ENCODE assay signal across 8 mouse cellular contexts in the genomic region with DNA sequence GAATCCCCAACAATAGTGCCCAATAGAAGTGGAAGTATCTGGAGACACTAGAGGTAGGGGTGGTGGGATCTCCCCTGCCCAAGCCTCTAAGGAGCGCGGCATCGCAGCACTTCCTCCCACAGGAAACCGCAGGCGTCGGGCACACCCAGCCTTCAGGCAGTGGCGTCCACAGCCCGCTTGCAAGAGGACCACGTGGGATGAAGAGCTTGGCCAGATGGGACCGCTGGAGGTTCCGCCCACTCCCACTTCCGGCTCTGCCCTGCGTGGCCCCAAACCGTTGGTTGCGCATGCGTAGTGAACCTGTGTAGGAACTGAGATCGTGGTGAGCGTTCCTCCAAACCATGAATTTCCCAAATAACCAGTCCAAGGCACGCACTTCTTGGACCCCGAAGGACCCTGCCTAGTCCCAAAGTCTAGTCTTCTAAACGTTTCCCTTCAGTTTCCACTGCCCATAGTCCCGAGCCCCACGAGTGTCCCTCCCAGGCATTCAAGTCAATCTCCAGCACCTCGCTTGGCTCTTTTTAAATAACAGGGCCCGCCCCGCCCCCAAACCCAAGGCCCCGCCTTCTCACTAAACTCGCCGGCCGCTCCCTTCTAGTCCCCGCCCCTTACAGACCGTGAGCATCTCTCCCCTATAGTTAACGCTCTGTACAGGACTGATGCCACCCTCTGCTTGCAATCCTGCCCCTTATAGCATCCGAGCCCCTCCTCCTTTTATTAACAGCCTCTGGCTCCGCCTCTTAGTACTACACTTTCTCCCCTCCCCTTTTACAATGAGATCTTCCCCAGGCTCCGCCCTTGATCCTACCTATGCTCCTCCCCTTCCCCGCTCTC. TPM values are rescaled to one million over a fixed set of nuclear protein-coding genes. Genes with fewer than 3 reads are reported as not detected.
DNase-seq lines count a peak whose midpoint lies in the region; ATAC-seq and TF ChIP-seq lines count a peak whose summit lies in the region.

No protein-coding gene starts in this region.

- WGBS in bone marrow, adult 2 months: under 1% methylated on average over 37 of the region's 37 CpGs
- WGBS in embryonic facial prominence, embryonic 15.5 days: under 1% methylated on average over 37 of the region's 37 CpGs
- WGBS in limb, embryonic 14.5 days: under 1% methylated on average over 37 of the region's 37 CpGs
- WGBS in midbrain, postnatal 0 days: under 1% methylated on average over 37 of the region's 37 CpGs

- ATAC-seq in embryonic facial prominence, embryonic 15.5 days (ENCODE audit: insufficient number of reproducible peaks, low FRiP score, low TSS enrichment, low read depth): peak; percentile 89
- ATAC-seq in limb, embryonic 14.5 days (ENCODE audit: low FRiP score, low read depth): peak; percentile 86
- ATAC-seq in midbrain, postnatal 0 days (ENCODE audit: low FRiP score): peak; percentile 87

- 0 out of 2 replicates have a peak, but pooled peaks cover 2% of the 10 kb centered on the region for H3K36me3 ChIP-seq in embryonic facial prominence, embryonic 15.5 days
- peaks cover 6% of the 10 kb centered on the region; the same call in 1 of the 2 replicates for H3K36me3 ChIP-seq in limb, embryonic 14.5 days (ENCODE audit: control insufficient read depth, insufficient read depth, low read length)
- H3K36me3 ChIP-seq in midbrain, postnatal 0 days (ENCODE audit: insufficient read depth, low read length): no peaks in the 10 kb centered on the region

- no peaks in the 10 kb centered on the region for H3K9me3 ChIP-seq in embryonic facial prominence, embryonic 15.5 days (replicated peaks)
- H3K9me3 ChIP-seq in limb, embryonic 14.5 days (ENCODE audit: control insufficient read depth, low read length): no peaks in the 10 kb centered on the region
- H3K9me3 ChIP-seq in midbrain, postnatal 0 days (ENCODE audit: low read length): no peaks in the 10 kb centered on the region

- peak; percentile 54 for TF ChIP-seq POLR2A in bone marrow, adult 2 months (IDR thresholded peaks at IDR 0.05; ENCODE audit: borderline replicate concordance, control insufficient read depth, low read depth, low read length)
- 0 out of 2 replicates have a peak, but pooled peaks have one; percentile 32 for TF ChIP-seq POLR2A in limb, embryonic 14.5 days (IDR thresholded peaks at IDR 0.05; ENCODE audit: borderline replicate concordance, extremely low read depth, insufficient read depth, insufficient read length)

- peak overlapping the region; percentile 90 for H3K27ac ChIP-seq in bone marrow, adult 2 months (ENCODE audit: control insufficient read depth, insufficient read depth, low read depth, low read length, poor library complexity)
- peak overlapping the region; percentile 98 for H3K27ac ChIP-seq in embryonic facial prominence, embryonic 15.5 days (replicated peaks)
- H3K27ac ChIP-seq in limb, embryonic 14.5 days (replicated peaks; ENCODE audit: low read depth, low read length): peak overlapping the region; percentile 90
- H3K27ac ChIP-seq in midbrain, postnatal 0 days (ENCODE audit: low read depth, low read length): peak overlapping the region; percentile 75

- no peak overlapping the region for H3K9ac ChIP-seq in embryonic facial prominence, embryonic 15.5 days
- H3K9ac ChIP-seq in limb, embryonic 14.5 days (ENCODE audit: low read depth, low read length, severe bottlenecking): peak overlapping the region; percentile 34
- peak overlapping the region; percentile 59 for H3K9ac ChIP-seq in midbrain, postnatal 0 days (replicated peaks; ENCODE audit: low read length, poor library complexity, severe bottlenecking)

- H3K4me3 ChIP-seq in bone marrow, adult 2 months (replicated peaks; ENCODE audit: control insufficient read depth, low read depth, low read length): peak overlapping the region; percentile 73
- peak overlapping the region; percentile 50 for H3K4me3 ChIP-seq in embryonic facial prominence, embryonic 15.5 days (replicated peaks)
- H3K4me3 ChIP-seq in limb, embryonic 14.5 days (replicated peaks; ENCODE audit: low read length): peak overlapping the region; percentile 41
- peak overlapping the region; percentile 50 for H3K4me3 ChIP-seq in midbrain, postnatal 0 days (ENCODE audit: low read depth, low read length)

- H3K27me3 ChIP-seq in embryonic facial prominence, embryonic 15.5 days: peaks cover 6% of the 10 kb centered on the region
- peaks cover 2% of the 10 kb centered on the region; the same call in 1 of the 2 replicates for H3K27me3 ChIP-seq in limb, embryonic 14.5 days (ENCODE audit: control insufficient read depth, insufficient read depth, low read length)
- no peaks in the 10 kb centered on the region for H3K27me3 ChIP-seq in midbrain, postnatal 0 days (ENCODE audit: insufficient read depth, low read length)

- peak overlapping the region; percentile 69 for H3K4me2 ChIP-seq in embryonic facial prominence, embryonic 15.5 days (replicated peaks)
- peak overlapping the region; percentile 63 for H3K4me2 ChIP-seq in limb, embryonic 14.5 days (replicated peaks; ENCODE audit: low read depth, low read length, severe bottlenecking)
- peak overlapping the region; percentile 80 for H3K4me2 ChIP-seq in midbrain, postnatal 0 days (ENCODE audit: low read depth, low read length, poor library complexity, severe bottlenecking)

- DNase-seq in 3134 (ENCODE audit: extremely low read depth, insufficient read length, low spot score): peak; percentile 98
- DNase-seq in heart, adult 8-10 months (ENCODE audit: low spot score): peak; percentile 98
- peak; percentile 96 for DNase-seq in kidney, adult 9 months
- peak; percentile 98 for DNase-seq in limb, embryonic 14.5 days (ENCODE audit: low spot score)
- peak; percentile 97 for DNase-seq in midbrain, postnatal 0 days (ENCODE audit: low spot score)
- DNase-seq in spleen, postnatal 14 days (ENCODE audit: low spot score in 2 of 2): peak; percentile 80 to 86

- peaks cover 14% of the 10 kb centered on the region for H3K4me1 ChIP-seq in bone marrow, adult 2 months (ENCODE audit: control insufficient read depth, insufficient read depth, low read length)
- peaks cover 52% of the 10 kb centered on the region for H3K4me1 ChIP-seq in embryonic facial prominence, embryonic 15.5 days
- peaks cover 39% of the 10 kb centered on the region for H3K4me1 ChIP-seq in limb, embryonic 14.5 days (ENCODE audit: control insufficient read depth, insufficient read depth, low read length)
- peaks cover 3% of the 10 kb centered on the region; the same call in 1 of the 2 replicates for H3K4me1 ChIP-seq in midbrain, postnatal 0 days (ENCODE audit: insufficient read depth, low read length)

- TF ChIP-seq CTCF in bone marrow, adult 2 months (IDR thresholded peaks at IDR 0.05; ENCODE audit: control insufficient read depth, insufficient read depth, low read length): no peak
- TF ChIP-seq CTCF in midbrain, postnatal 0 days (IDR thresholded peaks at IDR 0.05): no peak

RNA-seq across cellular contexts. Expression of a gene that starts 0.7 kb away (rescaled TPM):
- 1.7 and 5.7 TPM in 2 replicates for polyA plus RNA-seq in bone marrow, adult 2 months (2011; ENCODE audit: insufficient read depth, insufficient read length, low replicate concordance, missing spikeins)
- 5.7 and 9.8 TPM in 2 replicates for polyA plus RNA-seq in embryonic facial prominence, embryonic 15.5 days (2015; fragmentation: Nextera tagmentation; extraction: Ambion mirVana)
- total RNA-seq in heart, adult 8-10 months (2022): 1 to 10 TPM in 3 of 4 experiments, under 1 TPM in 1; 0.66 to 1.4 (median 1.2) TPM
- polyA plus RNA-seq in limb, embryonic 14.5 days (2012; rRNA removed): 7.1 and 7.9 TPM in 2 replicates
- polyA plus RNA-seq in limb, embryonic 14.5 days (2014; fragmentation: Nextera tagmentation; extraction: Ambion mirVana): 2.5 and 3.1 TPM in 2 replicates
- total RNA-seq in midbrain, postnatal 0 days (2014; rRNA removed): 4.2 and 7.2 TPM in 2 replicates
- 4.3 and 5.8 TPM in 2 replicates for polyA plus RNA-seq in midbrain, postnatal 0 days (2015; fragmentation: Nextera tagmentation; extraction: Ambion mirVana)

RNA-seq across cellular contexts. Expression of a gene that starts 1.9 kb away (rescaled TPM):
- 53.4 and 121 TPM in 2 replicates for polyA plus RNA-seq in bone marrow, adult 2 months (2011; ENCODE audit: insufficient read depth, insufficient read length, low replicate concordance, missing spikeins)
- polyA plus RNA-seq in embryonic facial prominence, embryonic 15.5 days (2015; fragmentation: Nextera tagmentation; extraction: Ambion mirVana): 307 and 335 TPM in 2 replicates
- total RNA-seq in heart, adult 8-10 months (2022): 10 to 100 TPM; 17.3 to 24.6 (median 22.3) TPM
- 201 and 274 TPM in 2 replicates for polyA plus RNA-seq in limb, embryonic 14.5 days (2012; rRNA removed)
- 318 and 324 TPM in 2 replicates for polyA plus RNA-seq in limb, embryonic 14.5 days (2014; fragmentation: Nextera tagmentation; extraction: Ambion mirVana)
- 12.8 and 17.0 TPM in 2 replicates for total RNA-seq in midbrain, postnatal 0 days (2014; rRNA removed)
- 36.4 and 38.5 TPM in 2 replicates for polyA plus RNA-seq in midbrain, postnatal 0 days (2015; fragmentation: Nextera tagmentation; extraction: Ambion mirVana)

RNA-seq across cellular contexts. Expression of a gene that starts 26.4 kb away (rescaled TPM):
- 3.6 and 9.6 TPM in 2 replicates for polyA plus RNA-seq in bone marrow, adult 2 months (2011; ENCODE audit: insufficient read depth, insufficient read length, low replicate concordance, missing spikeins)
- polyA plus RNA-seq in embryonic facial prominence, embryonic 15.5 days (2015; fragmentation: Nextera tagmentation; extraction: Ambion mirVana): 4.9 and 5.0 TPM in 2 replicates
- total RNA-seq in heart, adult 8-10 months (2022): 100 to 1,000 TPM; 115 to 143 (median 126) TPM
- 17.1 and 22.7 TPM in 2 replicates for polyA plus RNA-seq in limb, embryonic 14.5 days (2012; rRNA removed)
- 3.5 and 4.7 TPM in 2 replicates for polyA plus RNA-seq in limb, embryonic 14.5 days (2014; fragmentation: Nextera tagmentation; extraction: Ambion mirVana)
- total RNA-seq in midbrain, postnatal 0 days (2014; rRNA removed): 27.4 and 41.6 TPM in 2 replicates
- 5.5 and 5.6 TPM in 2 replicates for polyA plus RNA-seq in midbrain, postnatal 0 days (2015; fragmentation: Nextera tagmentation; extraction: Ambion mirVana)

RNA-seq across cellular contexts. Expression of a gene that starts 26.6 kb away (rescaled TPM):
- not detected in 2 replicates for polyA plus RNA-seq in bone marrow, adult 2 months (2011; ENCODE audit: insufficient read depth, insufficient read length, low replicate concordance, missing spikeins)
- polyA plus RNA-seq in embryonic facial prominence, embryonic 15.5 days (2015; fragmentation: Nextera tagmentation; extraction: Ambion mirVana): 0.40 and 0.77 TPM in 2 replicates
- total RNA-seq in heart, adult 8-10 months (2022): not detected
- 0.49 and 0.83 TPM in 2 replicates for polyA plus RNA-seq in limb, embryonic 14.5 days (2012; rRNA removed)
- polyA plus RNA-seq in limb, embryonic 14.5 days (2014; fragmentation: Nextera tagmentation; extraction: Ambion mirVana): 0.53 and 0.99 TPM in 2 replicates
- total RNA-seq in midbrain, postnatal 0 days (2014; rRNA removed): 0.38 TPM in 1 of 2 replicates, not detected in the other
- 0.25 and 0.30 TPM in 2 replicates for polyA plus RNA-seq in midbrain, postnatal 0 days (2015; fragmentation: Nextera tagmentation; extraction: Ambion mirVana)

RNA-seq across cellular contexts. Expression of a gene that starts 45.0 kb away (rescaled TPM):
- 0.97 and 2.5 TPM in 2 replicates for polyA plus RNA-seq in bone marrow, adult 2 months (2011; ENCODE audit: insufficient read depth, insufficient read length, low replicate concordance, missing spikeins)
- polyA plus RNA-seq in embryonic facial prominence, embryonic 15.5 days (2015; fragmentation: Nextera tagmentation; extraction: Ambion mirVana): 0.67 and 0.79 TPM in 2 replicates
- 1 to 10 TPM; 1.1 to 2.2 (median 1.3) TPM for total RNA-seq in heart, adult 8-10 months (2022)
- 4.9 and 7.4 TPM in 2 replicates for polyA plus RNA-seq in limb, embryonic 14.5 days (2012; rRNA removed)
- polyA plus RNA-seq in limb, embryonic 14.5 days (2014; fragmentation: Nextera tagmentation; extraction: Ambion mirVana): 0.59 and 0.61 TPM in 2 replicates
- 51.6 and 51.7 TPM in 2 replicates for total RNA-seq in midbrain, postnatal 0 days (2014; rRNA removed)
- 5.4 and 6.6 TPM in 2 replicates for polyA plus RNA-seq in midbrain, postnatal 0 days (2015; fragmentation: Nextera tagmentation; extraction: Ambion mirVana)

Comparison
In these comparisons a context has a peak if more than half of its experiments do, and no peak if none do; other contexts are left out.
1. Peak in every context shown above with its lines: DNase-seq, ATAC-seq, H3K4me3 ChIP-seq and H3K27ac ChIP-seq.